Mouse (Mus musculus) ES-E14 (cell line): ENCODE results near the gene Tmem52b.

Experiments
- ZC3H11A ChIP-seq: IDR thresholded peaks from 2 replicates; pipeline ENCODE4 v1.6.1; 2012; ENCODE audit warnings: low read depth, mild to moderate bottlenecking, inconsistent platforms, low read length, borderline replicate concordance
- ZNF384 ChIP-seq: IDR thresholded peaks from 2 replicates; pipeline ENCODE4 v1.6.1; 2012; ENCODE audit warnings: low read depth, low read length, inconsistent platforms

- no peak for TF ChIP-seq ZNF384
- TF ChIP-seq ZC3H11A, result no peak
These were observed 46.7 kb downstream of the Tmem52b start for GRCm38 (mm10) chr6:129558946-129559640.
